Mouse (Mus musculus) forebrain, embryonic 12.5 days (tissue): ENCODE results near the gene Mtmr12. TPM values are rescaled to one million over a fixed set of nuclear protein-coding genes. Genes with fewer than 3 reads are reported as not detected.
A peak's percentile ranks its signal among the peaks of the same experiment; 100 is the strongest.

Experiments used
- ATAC-seq: fragments of 200-750 bp; cut with Nextera tagmentation; 2 replicates; pipeline ENCODE4 v1.8.0; 2017; ENCODE audit warnings: moderate TSS enrichment; ENCODE audit not compliant: low FRiP score
- H3K27ac ChIP-seq: fragments of 300-500 bp; sonication (generic); 2 replicates; pipeline ENCODE4 v1.5.1; 2016; ENCODE audit warnings: mild to moderate bottlenecking
- H3K27me3 ChIP-seq: fragments of 300-500 bp; sonication (generic); 2 replicates; pipeline ENCODE4 v1.6.1; 2016; ENCODE audit warnings: mild to moderate bottlenecking
- H3K36me3 ChIP-seq: fragments of 300-500 bp; sonication (generic); replicated peaks from 2 replicates; pipeline ENCODE4 v1.6.1; 2016; ENCODE audit warnings: mild to moderate bottlenecking
- H3K4me1 ChIP-seq: fragments of 300-500 bp; sonication (generic); 2 replicates; pipeline ENCODE4 v1.6.1; 2016
- H3K4me2 ChIP-seq: fragments of 300-500 bp; sonication (generic); 2 replicates; pipeline ENCODE4 v1.6.1; 2016; ENCODE audit warnings: mild to moderate bottlenecking, moderate library complexity
- H3K4me3 ChIP-seq: fragments of 300-500 bp; sonication (generic); replicated peaks from 2 replicates; pipeline ENCODE4 v1.5.1; 2016; ENCODE audit warnings: mild to moderate bottlenecking
- H3K9ac ChIP-seq: fragments of 300-500 bp; sonication (generic); 2 replicates; pipeline ENCODE4 v1.6.1; 2016; ENCODE audit warnings: mild to moderate bottlenecking
- H3K9me3 ChIP-seq: fragments of 300-500 bp; sonication (generic); 2 replicates; pipeline ENCODE4 v1.6.1; 2016
- WGBS: fragments of 180-500 bp; shearing (Covaris S2); methylation state at CpG from one replicate; pipeline ENCODE4 v1.1.7; 2016; 5-methylcytosine and 5-hydroxymethylcytosine counted together
- microRNA counts: library from miRNA; unstranded; fragments of <30 nt; microRNA quantifications from one replicate; lab custom pipeline; 2017
- microRNA-seq: library from miRNA; unstranded; fragments of <30 nt; microRNA quantifications from one replicate; pipeline ENCODE4, GENCODE M21; 2017
- polyA plus RNA-seq: library from polyadenylated mRNA; unstranded; fragments of >200 nt; fragmentation: Nextera tagmentation; extraction: Ambion mirVana; gene quantifications from 2 replicates; pipeline ENCODE4 v1.2.1, GENCODE M21; 2016

Gene Mtmr12
- polyA plus RNA-seq, 1 experiment from 2014 or later, result 15.7 TPM

- Histone ChIP-seq H3K4me3 (peak within 1 kb of the TSS; percentile 89), H3K27me3 (peaks cover 15% of the 10 kb centered on the region), H3K27ac (peak within 1 kb of the TSS; percentile 94), H3K36me3 (0 out of 2 replicates have a peak, but pooled peaks cover 6% of the 10 kb centered on the region), H3K4me2 (peak within 1 kb of the TSS; percentile 69), H3K4me1 (peaks cover 21% of the 10 kb centered on the region), H3K9ac (peak within 1 kb of the TSS; percentile 97), H3K9me3 (no peaks in the 10 kb centered on the region)
- under 1% methylated on average over 72 of the region's 74 CpGs for WGBS
- peak; percentile 98 for ATAC-seq
Observed at GRCm38 (mm10) chr15:12321091-12321787, 116.4 kb downstream of the Mtmr12 start, which contains the start of gene Golph3. Golph3 (plus strand) TSS chr15:12321450.

- Histone ChIP-seq H3K27ac (peak within 1 kb of the TSS; percentile 94), H3K36me3 (0 out of 2 replicates have a peak, but pooled peaks cover 6% of the 10 kb centered on the region), H3K4me2 (peak within 1 kb of the TSS; percentile 69), H3K9ac (peak within 1 kb of the TSS; percentile 97), H3K27me3 (peaks cover 15% of the 10 kb centered on the region), H3K4me3 (peak within 1 kb of the TSS; percentile 89), H3K4me1 (peaks cover 21% of the 10 kb centered on the region), H3K9me3 (no peaks in the 10 kb centered on the region)
- ATAC-seq, result peak; percentile 51
- under 1% methylated on average over 63 of the region's 70 CpGs for WGBS
Observed at GRCm38 (mm10) chr15:12321788-12322621, 117.2 kb downstream of the Mtmr12 start, which contains the start of gene 1810049J17Rik. 1810049J17Rik (minus strand) TSS chr15:12321899.

- no peak for ATAC-seq
- Histone ChIP-seq H3K27me3 (peaks cover 15% of the 10 kb centered on the region), H3K4me2 (peak overlapping the region; percentile 69), H3K9me3 (no peaks in the 10 kb centered on the region), H3K4me3 (peak overlapping the region; percentile 89), H3K27ac (no peak overlapping the region), H3K9ac (peak overlapping the region; percentile 97), H3K4me1 (peaks cover 21% of the 10 kb centered on the region), H3K36me3 (0 out of 2 replicates have a peak, but pooled peaks cover 6% of the 10 kb centered on the region)
- WGBS, result 19% methylated on average over 9 of the region's 9 CpGs
Observed at GRCm38 (mm10) chr15:12322676-12323402, 118.0 kb downstream of the Mtmr12 start.

MicroRNA genes within 50 kb of the gene (microRNA counts, 519-probe panel; counts per million panel counts)
- microRNA mmu-miR-1898 (lab: Ali Mortazavi, UCI), result not detected

Small RNA genes lying within 50 kb of the gene (microRNA-seq; reads per million reads assigned to microRNA genes)
- not detected for gene Mir1898

Other genes starting within 250 kb of the Mtmr12 start
- 666 and 676 TPM in 2 replicates for gene Sub1, start 208.0 kb upstream of the Mtmr12 start, polyA plus RNA-seq
- gene Zfr, start 87.2 kb upstream of the Mtmr12 start, polyA plus RNA-seq, result 117 and 131 TPM in 2 replicates
- 85.3 and 88.5 TPM in 2 replicates for gene Golph3, start 116.4 kb downstream of the Mtmr12 start, polyA plus RNA-seq
- 1.1 TPM in 1 of 2 replicates, not detected in the other for gene 1810049J17Rik, start 116.9 kb downstream of the Mtmr12 start, polyA plus RNA-seq